Comparison of ENCODE assay signal across 27 mouse cellular contexts in genomic region chr7:112512257-112512656, GRCm38 (mm10).
A peak's percentile ranks its signal among the peaks of the same experiment; 100 is the strongest.
DNase-seq lines count a peak whose midpoint lies in the region; ATAC-seq and TF ChIP-seq lines count a peak whose summit lies in the region.
"Had no signal": no experiment of that assay in that cellular context is flagged by ENCODE, and none has a peak within 500 bp of the region (broad histone marks: within the 10 kb centered on the region; RNA-seq: fewer than 3 reads in every experiment).

No protein-coding gene starts in this region.

- peak overlapping the region; percentile 59 for H3K27ac ChIP-seq in heart, embryonic 10.5 days
- H3K27ac ChIP-seq in heart, adult 2 months, result no peak overlapping the region
- peak overlapping the region; percentile 37 for H3K27ac ChIP-seq in heart, embryonic 16.5 days (ENCODE audit: low read length)
- peak overlapping the region; percentile 69 for H3K27ac ChIP-seq in embryonic facial prominence, embryonic 13.5 days
- H3K27ac ChIP-seq: limb, embryonic 13.5 days; liver, embryonic 13.5 days; midbrain, embryonic 15.5 days; neural tube, embryonic 13.5 days had no signal

- peaks cover 59% of the 10 kb centered on the region for H3K4me1 ChIP-seq in heart, embryonic 10.5 days
- peaks cover 4% of the 10 kb centered on the region for H3K4me1 ChIP-seq in heart, adult 2 months (ENCODE audit: control insufficient read depth, insufficient read depth, low read length)
- peaks cover 37% of the 10 kb centered on the region for H3K4me1 ChIP-seq in heart, embryonic 16.5 days (ENCODE audit: control insufficient read depth, insufficient read depth, low read length)
- peaks cover 62% of the 10 kb centered on the region for H3K4me1 ChIP-seq in embryonic facial prominence, embryonic 13.5 days
- H3K4me1 ChIP-seq: megakaryocyte, embryonic 14.5 days had no signal

- no peak for DNase-seq in heart, embryonic 10.5 days (ENCODE audit: low spot score)
- DNase-seq in heart, adult 2 months, result no peak
- DNase-seq in heart, adult 9 months (ENCODE audit: low spot score in 2 of 2), result no peak
- peak; percentile 79 for DNase-seq in Muller cell, postnatal 12 days (ENCODE audit: inconsistent ontology term)
- DNase-seq in adrenal gland, adult 2 months, result no peak
- DNase-seq: adrenal gland, adult 8-10 months; cerebellum, adult 11-12 months; cerebellum, postnatal 10 days; forebrain, postnatal 0 days; gastrocnemius, postnatal 36 days; kidney, adult 9 months; kidney, postnatal 14 days; layer of hippocampus, postnatal 36 days; liver, embryonic 13.5 days; lung, embryonic 14.5 days; retina, postnatal 1 day; thymus, postnatal 25 days had no signal

- TF ChIP-seq POLR2A in heart, adult 2 months (IDR thresholded peaks at IDR 0.05; ENCODE audit: insufficient read depth, low read depth, low read length), result no peak

- H3K27me3 ChIP-seq in heart, embryonic 10.5 days (ENCODE audit: insufficient read depth, poor library complexity, severe bottlenecking), result no peaks in the 10 kb centered on the region
- no peaks in the 10 kb centered on the region for H3K27me3 ChIP-seq in heart, adult 2 months (ENCODE audit: control insufficient read depth, insufficient read depth, low read length)
- no peaks in the 10 kb centered on the region for H3K27me3 ChIP-seq in heart, embryonic 16.5 days (ENCODE audit: control insufficient read depth, insufficient read depth, low read length)
- H3K27me3 ChIP-seq in embryonic facial prominence, embryonic 13.5 days, result no peaks in the 10 kb centered on the region
- H3K27me3 ChIP-seq: liver, embryonic 13.5 days; neural tube, embryonic 13.5 days had no signal

- no peaks in the 10 kb centered on the region for H3K36me3 ChIP-seq in heart, embryonic 10.5 days
- no peaks in the 10 kb centered on the region; the same call in 1 of the 2 replicates for H3K36me3 ChIP-seq in heart, adult 2 months (ENCODE audit: control insufficient read depth, insufficient read depth, low read length)
- no peaks in the 10 kb centered on the region for H3K36me3 ChIP-seq in heart, embryonic 16.5 days (ENCODE audit: control insufficient read depth, insufficient read depth)
- no peaks in the 10 kb centered on the region for H3K36me3 ChIP-seq in embryonic facial prominence, embryonic 13.5 days
- H3K36me3 ChIP-seq: limb, embryonic 13.5 days; liver, embryonic 13.5 days; midbrain, embryonic 15.5 days; neural tube, embryonic 13.5 days had no signal

- H3K79me2 ChIP-seq in heart, adult 2 months (replicated peaks; ENCODE audit: control insufficient read depth, insufficient read depth, low read length), result 0 out of 2 replicates have a peak, but pooled peaks cover 1% of the 10 kb centered on the region

- no peak overlapping the region for H3K4me3 ChIP-seq in heart, embryonic 10.5 days
- H3K4me3 ChIP-seq in heart, adult 2 months, result no peak overlapping the region
- no peak overlapping the region for H3K4me3 ChIP-seq in heart, embryonic 16.5 days (ENCODE audit: low read length)
- no peak overlapping the region for H3K4me3 ChIP-seq in embryonic facial prominence, embryonic 13.5 days
- H3K4me3 ChIP-seq: limb, embryonic 13.5 days; liver, embryonic 13.5 days; megakaryocyte, embryonic 14.5 days; midbrain, embryonic 15.5 days; myocyte; neural tube, embryonic 13.5 days had no signal

- no peak overlapping the region for H3K9ac ChIP-seq in heart, adult 2 months (ENCODE audit: low read depth, low read length)
- H3K9ac ChIP-seq in heart, embryonic 16.5 days (ENCODE audit: low read length), result 0 out of 2 replicates have a peak overlapping the region, but pooled peaks have one; percentile 20
- no peak overlapping the region for H3K9ac ChIP-seq in embryonic facial prominence, embryonic 13.5 days
- H3K9ac ChIP-seq: forebrain, postnatal 0 days; limb, embryonic 13.5 days; liver, embryonic 13.5 days; lung, embryonic 14.5 days; midbrain, embryonic 15.5 days; neural tube, embryonic 13.5 days had no signal

- no peak for TF ChIP-seq CTCF in heart, adult 2 months (IDR thresholded peaks at IDR 0.05)

- intact Hi-C loops in heart, adult 2 months (cut with DNase I), result no loop called here

- no peaks in the 10 kb centered on the region for H3K9me3 ChIP-seq in heart, embryonic 10.5 days
- no peaks in the 10 kb centered on the region for H3K9me3 ChIP-seq in heart, embryonic 16.5 days (replicated peaks; ENCODE audit: control insufficient read depth, low read length)
- no peaks in the 10 kb centered on the region for H3K9me3 ChIP-seq in embryonic facial prominence, embryonic 13.5 days
- H3K9me3 ChIP-seq: limb, embryonic 13.5 days; liver, embryonic 13.5 days; megakaryocyte, embryonic 14.5 days; midbrain, embryonic 15.5 days; neural tube, embryonic 13.5 days had no signal

- no peak for TF ChIP-seq EP300 in heart, adult 2 months (IDR thresholded peaks at IDR 0.05; ENCODE audit: insufficient read depth, low read depth, low read length)

- ATAC-seq in heart, embryonic 16.5 days (replicated peaks; ENCODE audit: extremely low read depth, insufficient read depth, low FRiP score), result peak; percentile 59; the same call in 1 of the 2 replicates
- no peak for ATAC-seq in embryonic facial prominence, embryonic 13.5 days (ENCODE audit: insufficient number of reproducible peaks, insufficient read depth, low FRiP score, low TSS enrichment, low read depth)
- ATAC-seq in monocyte, adult 5-6 weeks (replicated peaks; ENCODE audit: insufficient number of reproducible peaks, low FRiP score, low TSS enrichment, poor library complexity, severe bottlenecking), result no peak
- ATAC-seq: forebrain, postnatal 0 days; hindbrain, embryonic 16.5 days; intestine, embryonic 16.5 days; midbrain, embryonic 15.5 days had no signal

- WGBS in heart, embryonic 10.5 days, result 21% methylated on average over 3 of the region's 3 CpGs
- WGBS in heart, adult 2 months, result 43% methylated on average over 3 of the region's 3 CpGs
- 19% methylated on average over 3 of the region's 3 CpGs for WGBS in heart, embryonic 16.5 days
- WGBS in embryonic facial prominence, embryonic 13.5 days, result 18% methylated on average over 3 of the region's 3 CpGs

- H3K4me2 ChIP-seq in heart, embryonic 16.5 days (ENCODE audit: low read depth, low read length), result no peak overlapping the region
- no peak overlapping the region for H3K4me2 ChIP-seq in embryonic facial prominence, embryonic 13.5 days
- H3K4me2 ChIP-seq: limb, embryonic 13.5 days; liver, embryonic 13.5 days; lung, embryonic 14.5 days; neural tube, embryonic 13.5 days had no signal
